Mouse (Mus musculus): ENCODE data around the gene Lin7b.

DNA sequence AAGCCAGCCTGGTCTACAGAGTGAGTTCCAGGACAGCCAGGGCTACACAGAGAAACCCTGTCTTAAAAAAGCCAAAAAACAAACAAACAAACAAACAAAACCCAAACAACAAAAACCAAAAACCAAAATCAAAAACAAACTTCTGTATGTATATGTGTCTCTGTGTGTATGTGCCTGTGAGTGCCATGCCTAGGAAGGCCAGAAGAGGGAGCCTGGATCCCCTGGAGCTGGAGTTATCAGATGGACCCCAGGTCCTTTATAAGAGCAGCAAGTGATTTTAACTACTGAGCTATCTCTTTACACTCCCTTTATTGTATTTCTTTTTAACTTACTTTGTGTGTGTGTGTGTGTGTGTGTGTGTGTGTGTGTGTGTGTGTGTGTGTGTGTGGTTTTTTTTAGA, 44.6 kb downstream of the Lin7b start:
- no peak for TF ChIP-seq CTCF (IDR thresholded peaks at IDR 0.05; ENCODE audit: borderline replicate concordance, control insufficient read depth, extremely low read depth, insufficient read depth, low read length, poor library complexity)
- TF ChIP-seq POLR2A (IDR thresholded peaks at IDR 0.05; ENCODE audit: control insufficient read depth, extremely low read depth, insufficient read depth, low read length, poor library complexity), result no peak

Data from thymus, adult 2 months (tissue).